Mouse (Mus musculus) CH12.LX (cell line): Measurements from ENCODE around the gene Aim2. TPM values are rescaled to one million over a fixed set of nuclear protein-coding genes. Genes with fewer than 3 reads are reported as not detected.

ENCODE experiments used
- DNase-seq: peaks from one replicate; pipeline ENCODE4 v3.0.0-alpha.2; 2013; ENCODE audit errors: extremely low read depth
- H3K27ac ChIP-seq: 2 replicates; pipeline ENCODE4 v1.5.1; 2012; ENCODE audit warnings: low read depth, mild to moderate bottlenecking, control low read depth, moderate library complexity; ENCODE audit not compliant: insufficient read depth
- H3K27me3 ChIP-seq: replicated peaks from 2 replicates; pipeline ENCODE3; 2012; ENCODE audit warnings: inconsistent platforms
- H3K36me3 ChIP-seq, 2 experiments: replicated peaks in 1 of 2; 2 replicates each; pipeline versions ENCODE3 to v1.6.1; 2012; ENCODE audit warnings: inconsistent platforms in 1 of 2, low read length in 1 of 2, mild to moderate bottlenecking in 1 of 2, mixed read lengths in 1 of 2, moderate library complexity in 1 of 2; ENCODE audit not compliant: control insufficient read depth in 1 of 2, insufficient read depth in 1 of 2
- H3K4me1 ChIP-seq, 2 experiments: 2 replicates each; pipeline ENCODE4 v1.6.1; 2012; ENCODE audit warnings: inconsistent platforms in 1 of 2, moderate library complexity in 1 of 2; ENCODE audit not compliant: insufficient read depth in 2 of 2, control insufficient read depth in 1 of 2
- H3K4me2 ChIP-seq: 2 replicates; pipeline ENCODE4 v1.6.1; 2012; ENCODE audit warnings: low read depth, mild to moderate bottlenecking, control low read depth; ENCODE audit not compliant: poor library complexity, insufficient read depth, severe bottlenecking
- H3K4me3 ChIP-seq, 3 experiments: fragments of 150-350 bp in 1 of 3; sonication (generic) in 1 of 3; replicated peaks in 1 of 3; 2 replicates each; pipeline versions ENCODE3 to v1.5.1; 2011 to 2012; ENCODE audit warnings: low read depth in 2 of 3, low read length in 2 of 3, mild to moderate bottlenecking in 2 of 3, moderate library complexity in 2 of 3, control low read depth in 1 of 3, improper control_type of control experiment in 1 of 3, inconsistent platforms in 1 of 3, mixed read lengths in 1 of 3; ENCODE audit not compliant: poor library complexity in 1 of 3
- H3K79me2 ChIP-seq: replicated peaks from 2 replicates; pipeline ENCODE4 v1.6.1; 2012; ENCODE audit warnings: mild to moderate bottlenecking, moderate library complexity; ENCODE audit not compliant: control insufficient read depth, poor library complexity, insufficient read depth, severe bottlenecking; ENCODE audit errors: extremely low read depth
- H3K9ac ChIP-seq: 2 replicates; pipeline ENCODE4 v1.6.1; 2012; ENCODE audit warnings: low read depth, mild to moderate bottlenecking, control low read depth, moderate library complexity; ENCODE audit not compliant: insufficient read depth
- H3K9me3 ChIP-seq: replicated peaks from 2 replicates; pipeline ENCODE3; 2012; ENCODE audit warnings: low read length, inconsistent platforms, mixed read lengths
- CHD1 ChIP-seq: IDR thresholded peaks from 2 replicates; pipeline ENCODE4 v1.6.1; 2012; ENCODE audit warnings: low read depth, low read length, improper control_type of control experiment, inconsistent platforms
- CTCF ChIP-seq, 2 experiments: IDR thresholded peaks in 1 of 2; conservative IDR thresholded peaks in 1 of 2; 2 replicates each; pipeline ENCODE4 v1.5.1; 2011 to 2012; ENCODE audit warnings: low read depth in 2 of 2, low read length in 2 of 2, improper control_type of control experiment in 1 of 2, inconsistent platforms in 1 of 2, mild to moderate bottlenecking in 1 of 2, moderate library complexity in 1 of 2
- EP300 ChIP-seq: IDR thresholded peaks from 2 replicates; pipeline ENCODE4 v1.6.1; 2011; ENCODE audit warnings: low read length, improper control_type of control experiment
- ETS1 ChIP-seq: conservative IDR thresholded peaks from 2 replicates; pipeline ENCODE4 v1.6.1; 2012; ENCODE audit warnings: low read depth, mild to moderate bottlenecking, inconsistent platforms, low read length, improper control_type of control experiment, moderate library complexity
- GABPA ChIP-seq: IDR thresholded peaks from 2 replicates; pipeline ENCODE4 v1.6.1; 2012; ENCODE audit warnings: low read depth, low read length, improper control_type of control experiment, inconsistent platforms; ENCODE audit not compliant: insufficient replicate concordance
- IRF4 ChIP-seq: IDR thresholded peaks from 2 replicates; pipeline ENCODE4 v1.6.1; 2014; ENCODE audit warnings: low read depth, mild to moderate bottlenecking, inconsistent platforms, low read length, improper control_type of control experiment
- JUND ChIP-seq: conservative IDR thresholded peaks from 2 replicates; pipeline ENCODE4 v1.6.1; 2011; ENCODE audit warnings: low read depth, low read length, improper control_type of control experiment
- KAT2A ChIP-seq: IDR thresholded peaks from 2 replicates; pipeline ENCODE4 v1.6.1; 2012; ENCODE audit warnings: low read length, improper control_type of control experiment, inconsistent platforms; ENCODE audit not compliant: insufficient replicate concordance
- MAFK ChIP-seq: IDR thresholded peaks from 2 replicates; pipeline ENCODE4 v1.6.1; 2011; ENCODE audit warnings: low read length, improper control_type of control experiment; ENCODE audit not compliant: insufficient replicate concordance
- MAX ChIP-seq: IDR thresholded peaks from 2 replicates; pipeline ENCODE4 v1.6.1; 2011; ENCODE audit warnings: low read length, improper control_type of control experiment
- MAZ ChIP-seq: IDR thresholded peaks from 2 replicates; pipeline ENCODE4 v1.6.1; 2012; ENCODE audit warnings: low read depth, mild to moderate bottlenecking, inconsistent platforms, low read length, improper control_type of control experiment, moderate library complexity
- MEF2A ChIP-seq: IDR thresholded peaks from 2 replicates; pipeline ENCODE4 v1.6.1; 2014; ENCODE audit warnings: low read depth, mild to moderate bottlenecking, inconsistent platforms, low read length, improper control_type of control experiment, borderline replicate concordance
- MXI1 ChIP-seq: IDR thresholded peaks from 2 replicates; pipeline ENCODE4 v1.6.1; 2011; ENCODE audit warnings: mild to moderate bottlenecking, low read depth, low read length, improper control_type of control experiment
- POLR2A ChIP-seq: IDR thresholded peaks from 2 replicates; pipeline ENCODE4 v1.6.1; 2011; ENCODE audit warnings: low read depth, mild to moderate bottlenecking, improper control_type of control experiment, low read length
- RAD21 ChIP-seq: IDR thresholded peaks from 2 replicates; pipeline ENCODE4 v1.6.1; 2011; ENCODE audit warnings: low read depth, mild to moderate bottlenecking, low read length, improper control_type of control experiment, moderate library complexity
- SMC3 ChIP-seq: IDR thresholded peaks from 2 replicates; pipeline ENCODE4 v1.6.1; 2011; ENCODE audit warnings: low read depth, low read length, improper control_type of control experiment
- TBP ChIP-seq: conservative IDR thresholded peaks from 2 replicates; pipeline ENCODE4 v1.6.1; 2011; ENCODE audit warnings: low read depth, low read length, improper control_type of control experiment
- ZKSCAN1 ChIP-seq: IDR thresholded peaks from 2 replicates; pipeline ENCODE4 v1.6.1; 2012; ENCODE audit warnings: low read depth, inconsistent platforms, low read length, improper control_type of control experiment, borderline replicate concordance
- ZNF384 ChIP-seq: IDR thresholded peaks from 2 replicates; pipeline ENCODE4 v1.6.1; 2012; ENCODE audit warnings: low read depth, low read length, improper control_type of control experiment, inconsistent platforms
- dilution Hi-C: fragments of 300-500 bp; cut with MboI; formaldehyde crosslinking; loops from 2 replicates; pipeline ENCODE4 v1.14.3; 2020; ENCODE audit warnings: low sequenced_read_pairs; ENCODE audit not compliant: extremely low pct_unique_long_range_greater_than_20kb, extremely low pct_ligation_motif_present
- in situ Hi-C: fragments of 300-500 bp; cut with MboI; formaldehyde crosslinking; loops from 3 replicates; pipeline ENCODE4 v1.14.3; 2019; ENCODE audit warnings: low sequenced_read_pairs, low pct_ligation_motif_present, low pct_unique_long_range_greater_than_20kb, mixed read lengths
- polyA plus RNA-seq: library from polyadenylated mRNA; unstranded; fragments of >175 nt; gene quantifications from 2 replicates; pipeline ENCODE4 v1.2.1, GENCODE M21; 2012; ENCODE audit warnings: low read depth; ENCODE audit not compliant: insufficient read length
- total RNA-seq, 2 experiments: library from RNA; depleted of rRNA; stranded (reverse); fragments of 300-350 nt in 1 of 2; fragments of >200 nt in 1 of 2; gene quantifications; 2 replicates each; pipeline ENCODE4 v1.2.3; 2012 to 2014

The Aim2 gene
- total and polyA plus RNA-seq, 3 experiments, result 59.7 to 117 (median 87.0) TPM

DNA sequence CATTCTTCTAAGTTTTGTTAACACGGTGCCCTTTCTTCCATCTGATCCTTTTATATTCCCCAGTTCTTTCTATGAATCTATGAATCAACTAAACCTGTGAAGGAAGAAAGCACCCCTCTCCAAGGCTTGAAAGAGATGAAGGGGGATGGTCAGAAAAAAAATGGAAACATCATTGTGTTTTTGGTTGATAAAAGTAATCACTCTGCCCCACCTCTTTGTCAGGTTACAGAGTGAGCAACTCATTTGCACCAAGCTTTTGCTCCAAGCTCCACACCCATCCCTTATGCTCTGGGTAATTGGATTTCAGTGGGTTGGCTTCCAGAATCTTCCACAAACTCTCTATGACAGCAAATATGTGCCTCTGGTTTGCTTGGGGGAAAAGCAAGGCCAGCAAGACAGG is 25.3 kb upstream of the Aim2 start:
- H3K4me1 ChIP-seq, result 0 out of 4 replicates have a peak, but pooled peaks cover 0 to 3% of the 10 kb centered on the region in 2 experiments
- DNase-seq, result no peak
- TF ChIP-seq CTCF (conservative IDR thresholded peaks at IDR 0.05 in 1 of 2, IDR thresholded peaks at IDR 0.05 in 1 of 2; ENCODE audit: low read depth in 2 of 2, low read length in 2 of 2), result no peak
- TF ChIP-seq TBP, result no peak
- no peak for TF ChIP-seq KAT2A
- TF ChIP-seq ZKSCAN1, result no peak
- TF ChIP-seq ETS1, result no peak
- no peak for TF ChIP-seq MAZ
- no peak for TF ChIP-seq ZNF384
- no peak for TF ChIP-seq RAD21
- TF ChIP-seq MAFK, result no peak
- TF ChIP-seq IRF4, result no peak
- no peak for TF ChIP-seq EP300
- no peak for TF ChIP-seq JUND
- TF ChIP-seq, all 38 proteins: peak for 0
- Histone ChIP-seq H3K27ac (no peak overlapping the region), H3K36me3 (no peaks in the 10 kb centered on the region), H3K9me3 (no peaks in the 10 kb centered on the region), H3K27me3 (no peaks in the 10 kb centered on the region), H3K9ac (no peak overlapping the region), H3K79me2 (no peaks in the 10 kb centered on the region), H3K4me3 (no peak overlapping the region), H3K4me2 (no peak overlapping the region)
- dilution Hi-C loops, result no loop called here
- in situ Hi-C loops, result no loop called here

- Histone ChIP-seq H3K9ac (no peak overlapping the region), H3K27me3 (no peaks in the 10 kb centered on the region), H3K27ac (no peak overlapping the region), H3K4me1 (0 out of 4 replicates have a peak, but pooled peaks cover 0 to 3% of the 10 kb centered on the region in 2 experiments), H3K4me2 (no peak overlapping the region), H3K36me3 (no peaks in the 10 kb centered on the region), H3K4me3 (no peak overlapping the region), H3K79me2 (no peaks in the 10 kb centered on the region), H3K9me3 (no peaks in the 10 kb centered on the region)
- dilution Hi-C loops (no loop called here), in situ Hi-C loops (no loop called here)
- DNase-seq, result no peak
- TF ChIP-seq MXI1, result no peak
- TF ChIP-seq KAT2A, result no peak
- no peak for TF ChIP-seq ZKSCAN1
- no peak for TF ChIP-seq ZNF384
- no peak for TF ChIP-seq GABPA
- no peak for TF ChIP-seq JUND
- TF ChIP-seq RAD21, result no peak
- TF ChIP-seq POLR2A, result no peak
- no peak for TF ChIP-seq MEF2A
- no peak for TF ChIP-seq CHD1
- no peak for TF ChIP-seq MAX
- no peak for TF ChIP-seq SMC3
These were observed 24.1 kb upstream of the Aim2 start for GRCm38 (mm10) chr1:173326552-173326951.
